Mouse (Mus musculus) brown adipose tissue, adult 24 weeks (tissue): ENCODE measurements at regions not wholly inside any gene's neighbourhood (a gene's known extent, or its start where the extent isn't known, plus 50 kb on each side); places are given as distances from the start of the nearest gene placed in this dataset.

Experiments
- H3K27ac ChIP-seq: fragments of 200-500 bp; replicated peaks from 2 replicates; pipeline ENCODE4 v1.5.1; 2012; ENCODE audit warnings: low read depth, mild to moderate bottlenecking, low read length
- H3K4me1 ChIP-seq: fragments of 200-500 bp; 2 replicates; pipeline ENCODE4 v1.6.1; 2012; ENCODE audit warnings: low read length, mixed read lengths; ENCODE audit not compliant: control insufficient read depth, insufficient read depth, insufficient read length
- H3K4me3 ChIP-seq: fragments of 200-500 bp; 2 replicates; pipeline ENCODE4 v1.5.1; 2012; ENCODE audit warnings: low read depth, mild to moderate bottlenecking, low read length, moderate library complexity; ENCODE audit not compliant: insufficient read depth

GRCm38 (mm10) chrX:99609591-99609990 lies 138.5 kb upstream of the Pja1 start:
- no peak overlapping the region for H3K4me3 ChIP-seq
- no peak overlapping the region for H3K27ac ChIP-seq
- peaks cover 8% of the 10 kb centered on the region for H3K4me1 ChIP-seq

GRCm38 (mm10) chrX:99608284-99608692 lies 137.2 kb upstream of the Pja1 start:
- peaks cover 8% of the 10 kb centered on the region for H3K4me1 ChIP-seq

GRCm38 (mm10) chrX:99605084-99605824 lies 134.2 kb upstream of the Pja1 start:
- Histone ChIP-seq H3K4me1 (peaks cover 8% of the 10 kb centered on the region), H3K27ac (no peak overlapping the region), H3K4me3 (no peak overlapping the region)

More at GRCm38 (mm10) chrX:99608284-99608692, 137.2 kb upstream of the Pja1 start:
- Histone ChIP-seq H3K4me3 (no peak overlapping the region), H3K27ac (no peak overlapping the region)

- H3K27ac ChIP-seq: no peak overlapping the region
- H3K4me3 ChIP-seq: no peak overlapping the region
- peaks cover 8% of the 10 kb centered on the region for H3K4me1 ChIP-seq
Observed at GRCm38 (mm10) chrX:99603714-99604113, 132.6 kb upstream of the Pja1 start.

GRCm38 (mm10) chrX:99602268-99602885 lies 131.3 kb upstream of the Pja1 start:
- no peak overlapping the region for H3K4me3 ChIP-seq
- H3K4me1 ChIP-seq: peaks cover 8% of the 10 kb centered on the region
- H3K27ac ChIP-seq: no peak overlapping the region

GRCm38 (mm10) chrX:99595493-99595892 lies 124.4 kb upstream of the Pja1 start:
- Histone ChIP-seq H3K4me1 (no peaks in the 10 kb centered on the region), H3K4me3 (no peak overlapping the region), H3K27ac (no peak overlapping the region)

GRCm38 (mm10) chrX:99593872-99594487 lies 122.9 kb upstream of the Pja1 start:
- no peaks in the 10 kb centered on the region for H3K4me1 ChIP-seq
- H3K27ac ChIP-seq: no peak overlapping the region
- H3K4me3 ChIP-seq: no peak overlapping the region

GRCm38 (mm10) chrX:99592980-99593379 lies 121.9 kb upstream of the Pja1 start:
- Histone ChIP-seq H3K27ac (no peak overlapping the region), H3K4me1 (no peaks in the 10 kb centered on the region), H3K4me3 (no peak overlapping the region)

- no peaks in the 10 kb centered on the region for H3K4me1 ChIP-seq
- no peak overlapping the region for H3K4me3 ChIP-seq
- no peak overlapping the region for H3K27ac ChIP-seq
Observed at GRCm38 (mm10) chrX:99587284-99587683, 116.2 kb upstream of the Pja1 start.

GRCm38 (mm10) chrX:99586282-99586681 lies 115.2 kb upstream of the Pja1 start:
- H3K27ac ChIP-seq: no peak overlapping the region
- H3K4me1 ChIP-seq: no peaks in the 10 kb centered on the region
- no peak overlapping the region for H3K4me3 ChIP-seq

- Histone ChIP-seq H3K27ac (no peak overlapping the region), H3K4me1 (no peaks in the 10 kb centered on the region), H3K4me3 (no peak overlapping the region)
Observed at GRCm38 (mm10) chrX:99585703-99586102, 114.6 kb upstream of the Pja1 start.

- H3K27ac ChIP-seq: no peak overlapping the region
- no peak overlapping the region for H3K4me3 ChIP-seq
- H3K4me1 ChIP-seq: no peaks in the 10 kb centered on the region
Observed at GRCm38 (mm10) chrX:99582611-99583010, 111.5 kb upstream of the Pja1 start.

GRCm38 (mm10) chrX:99581632-99582466 lies 110.8 kb upstream of the Pja1 start:
- H3K4me1 ChIP-seq: no peaks in the 10 kb centered on the region
- H3K4me3 ChIP-seq: no peak overlapping the region
- no peak overlapping the region for H3K27ac ChIP-seq

- Histone ChIP-seq H3K27ac (no peak overlapping the region), H3K4me3 (no peak overlapping the region), H3K4me1 (no peaks in the 10 kb centered on the region)
Observed at GRCm38 (mm10) chrX:99579206-99579605, 108.1 kb upstream of the Pja1 start.

- Histone ChIP-seq H3K27ac (no peak overlapping the region), H3K4me3 (no peak overlapping the region), H3K4me1 (no peaks in the 10 kb centered on the region)
Observed at GRCm38 (mm10) chrX:99578796-99579195, 107.7 kb upstream of the Pja1 start.
